Mouse (Mus musculus) intestine, embryonic 15.5 days (tissue): Measurements from ENCODE around the gene Npsr1. TPM values are rescaled to one million over a fixed set of nuclear protein-coding genes. Genes with fewer than 3 reads are reported as not detected.

Source experiments
- ATAC-seq: fragments of 200-750 bp; cut with Nextera tagmentation; 2 replicates; pipeline ENCODE4 v1.8.0; 2017; ENCODE audit warnings: moderate TSS enrichment, moderate library complexity
- H3K27ac ChIP-seq: fragments of 300-500 bp; sonication (generic); 2 replicates; pipeline ENCODE4 v1.5.1; 2015; ENCODE audit warnings: mild to moderate bottlenecking, inconsistent platforms
- H3K27me3 ChIP-seq: fragments of 300-500 bp; sonication (generic); replicated peaks from 2 replicates; pipeline ENCODE4 v1.6.1; 2015; ENCODE audit warnings: inconsistent platforms
- H3K36me3 ChIP-seq: fragments of 300-500 bp; sonication (generic); 2 replicates; pipeline ENCODE4 v1.6.1; 2015; ENCODE audit warnings: inconsistent platforms
- H3K4me1 ChIP-seq: fragments of 300-500 bp; sonication (generic); replicated peaks from 2 replicates; pipeline ENCODE4 v1.6.1; 2015; ENCODE audit warnings: inconsistent platforms
- H3K4me2 ChIP-seq: fragments of 300-500 bp; sonication (generic); replicated peaks from 2 replicates; pipeline ENCODE4 v1.6.1; 2015; ENCODE audit warnings: mild to moderate bottlenecking, inconsistent platforms
- H3K4me3 ChIP-seq: fragments of 300-500 bp; sonication (generic); replicated peaks from 2 replicates; pipeline ENCODE4 v1.5.1; 2015; ENCODE audit warnings: inconsistent platforms
- H3K9ac ChIP-seq: fragments of 300-500 bp; sonication (generic); 2 replicates; pipeline ENCODE4 v1.6.1; 2015; ENCODE audit warnings: inconsistent platforms
- H3K9me3 ChIP-seq: fragments of 300-500 bp; sonication (generic); 2 replicates; pipeline ENCODE4 v1.6.1; 2016; ENCODE audit warnings: inconsistent platforms
- WGBS: fragments of 180-500 bp; shearing (Covaris S2); methylation state at CpG from one replicate; pipeline ENCODE4 v1.1.7; 2015; 5-methylcytosine and 5-hydroxymethylcytosine counted together
- polyA plus RNA-seq: library from polyadenylated mRNA; unstranded; fragments of >200 nt; fragmentation: Nextera tagmentation; extraction: Ambion mirVana; gene quantifications from 2 replicates; pipeline ENCODE4 v1.2.1, GENCODE M21; 2015

The Npsr1 gene
- polyA plus RNA-seq, 1 experiment from 2014 or later, result not detected

GRCm38 (mm10) chr9:24168501-24168900 lies 70.7 kb downstream of the Npsr1 start:
- H3K27me3 ChIP-seq, result no peaks in the 10 kb centered on the region
- no peak overlapping the region for H3K4me2 ChIP-seq
- 81% methylated on average over 1 of the region's 1 CpGs for WGBS
- H3K9ac ChIP-seq, result no peak overlapping the region
- no peak overlapping the region for H3K27ac ChIP-seq
- H3K36me3 ChIP-seq, result no peaks in the 10 kb centered on the region
- no peaks in the 10 kb centered on the region for H3K9me3 ChIP-seq
- ATAC-seq, result no peak
- no peaks in the 10 kb centered on the region for H3K4me1 ChIP-seq
- H3K4me3 ChIP-seq, result no peak overlapping the region

GRCm38 (mm10) chr9:24170728-24171127 lies 72.9 kb downstream of the Npsr1 start:
- Histone ChIP-seq H3K27ac (no peak overlapping the region), H3K9ac (no peak overlapping the region), H3K4me1 (no peaks in the 10 kb centered on the region), H3K4me2 (no peak overlapping the region), H3K4me3 (no peak overlapping the region), H3K27me3 (no peaks in the 10 kb centered on the region), H3K36me3 (no peaks in the 10 kb centered on the region), H3K9me3 (no peaks in the 10 kb centered on the region)
- WGBS, result 87% methylated on average over 1 of the region's 1 CpGs
- no peak for ATAC-seq

GRCm38 (mm10) chr9:24178744-24179143 lies 80.9 kb downstream of the Npsr1 start:
- no peaks in the 10 kb centered on the region for H3K36me3 ChIP-seq
- WGBS, result 92% methylated on average over 2 of the region's 2 CpGs
- no peaks in the 10 kb centered on the region for H3K27me3 ChIP-seq
- H3K27ac ChIP-seq, result no peak overlapping the region
- ATAC-seq, result no peak
- no peaks in the 10 kb centered on the region for H3K4me1 ChIP-seq
- no peak overlapping the region for H3K4me3 ChIP-seq
- no peaks in the 10 kb centered on the region for H3K9me3 ChIP-seq
- H3K9ac ChIP-seq, result no peak overlapping the region
- H3K4me2 ChIP-seq, result no peak overlapping the region

GRCm38 (mm10) chr9:24180926-24181325 lies 83.1 kb downstream of the Npsr1 start:
- no peaks in the 10 kb centered on the region for H3K27me3 ChIP-seq
- 80% methylated on average over 7 of the region's 7 CpGs for WGBS
- ATAC-seq, result no peak

GRCm38 (mm10) chr9:24186289-24186688 lies 88.5 kb downstream of the Npsr1 start:
- WGBS, result 73% methylated on average over 5 of the region's 5 CpGs
- H3K4me2 ChIP-seq, result no peak overlapping the region
- no peaks in the 10 kb centered on the region for H3K36me3 ChIP-seq
- no peaks in the 10 kb centered on the region for H3K9me3 ChIP-seq
- no peak overlapping the region for H3K9ac ChIP-seq
- no peaks in the 10 kb centered on the region for H3K27me3 ChIP-seq
- no peak overlapping the region for H3K4me3 ChIP-seq
- no peak for ATAC-seq
- H3K27ac ChIP-seq, result no peak overlapping the region
- no peaks in the 10 kb centered on the region for H3K4me1 ChIP-seq

More at GRCm38 (mm10) chr9:24180926-24181325, 83.1 kb downstream of the Npsr1 start:
- no peak overlapping the region for H3K4me3 ChIP-seq
- H3K9me3 ChIP-seq, result no peaks in the 10 kb centered on the region
- no peaks in the 10 kb centered on the region for H3K4me1 ChIP-seq
- H3K4me2 ChIP-seq, result no peak overlapping the region
- no peak overlapping the region for H3K9ac ChIP-seq
- no peaks in the 10 kb centered on the region for H3K36me3 ChIP-seq
- H3K27ac ChIP-seq, result no peak overlapping the region

GRCm38 (mm10) chr9:24189511-24190260 lies 91.9 kb downstream of the Npsr1 start:
- Histone ChIP-seq H3K9me3 (no peaks in the 10 kb centered on the region), H3K27me3 (no peaks in the 10 kb centered on the region), H3K9ac (no peak overlapping the region), H3K27ac (no peak overlapping the region), H3K4me1 (no peaks in the 10 kb centered on the region), H3K36me3 (no peaks in the 10 kb centered on the region), H3K4me3 (no peak overlapping the region), H3K4me2 (no peak overlapping the region)
- WGBS, result 55% methylated on average over 2 of the region's 2 CpGs
- ATAC-seq, result no peak

- 65% methylated on average over 1 of the region's 1 CpGs for WGBS
- ATAC-seq, result no peak
- H3K9ac ChIP-seq, result no peak overlapping the region
Measured at GRCm38 (mm10) chr9:24190261-24190588, 92.4 kb downstream of the Npsr1 start.

GRCm38 (mm10) chr9:24198254-24198653 lies 100.5 kb downstream of the Npsr1 start:
- no peaks in the 10 kb centered on the region for H3K27me3 ChIP-seq
- H3K27ac ChIP-seq, result no peak overlapping the region
- no peaks in the 10 kb centered on the region for H3K9me3 ChIP-seq
- ATAC-seq, result no peak
- no peaks in the 10 kb centered on the region for H3K36me3 ChIP-seq
- no peak overlapping the region for H3K4me3 ChIP-seq
- H3K9ac ChIP-seq, result no peak overlapping the region
- no peaks in the 10 kb centered on the region for H3K4me1 ChIP-seq
- WGBS, result 73% methylated on average over 1 of the region's 1 CpGs
- H3K4me2 ChIP-seq, result no peak overlapping the region

More at GRCm38 (mm10) chr9:24190261-24190588, 92.4 kb downstream of the Npsr1 start:
- H3K4me3 ChIP-seq, result no peak overlapping the region
- no peaks in the 10 kb centered on the region for H3K36me3 ChIP-seq
- no peak overlapping the region for H3K4me2 ChIP-seq
- no peaks in the 10 kb centered on the region for H3K4me1 ChIP-seq
- no peaks in the 10 kb centered on the region for H3K27me3 ChIP-seq
- H3K9me3 ChIP-seq, result no peaks in the 10 kb centered on the region
- H3K27ac ChIP-seq, result no peak overlapping the region

- no peak overlapping the region for H3K9ac ChIP-seq
- ATAC-seq, result no peak
- no peak overlapping the region for H3K4me3 ChIP-seq
- H3K27me3 ChIP-seq, result no peaks in the 10 kb centered on the region
- H3K36me3 ChIP-seq, result no peaks in the 10 kb centered on the region
- H3K27ac ChIP-seq, result no peak overlapping the region
- no peak overlapping the region for H3K4me2 ChIP-seq
- no peaks in the 10 kb centered on the region for H3K4me1 ChIP-seq
- H3K9me3 ChIP-seq, result no peaks in the 10 kb centered on the region
- 92% methylated on average over 1 of the region's 1 CpGs for WGBS
Measured at GRCm38 (mm10) chr9:24211636-24212035, 113.8 kb downstream of the Npsr1 start.

- H3K9me3 ChIP-seq, result no peaks in the 10 kb centered on the region
- ATAC-seq, result no peak
Measured at GRCm38 (mm10) chr9:24217721-24218120, 119.9 kb downstream of the Npsr1 start.

GRCm38 (mm10) chr9:24236461-24236860 lies 138.7 kb downstream of the Npsr1 start:
- H3K4me2 ChIP-seq, result no peak overlapping the region
- no peak overlapping the region for H3K4me3 ChIP-seq
- no peak for ATAC-seq
- H3K9me3 ChIP-seq, result no peaks in the 10 kb centered on the region
- no peak overlapping the region for H3K9ac ChIP-seq
- H3K27ac ChIP-seq, result no peak overlapping the region
- H3K36me3 ChIP-seq, result no peaks in the 10 kb centered on the region
- no peaks in the 10 kb centered on the region for H3K4me1 ChIP-seq
- no peaks in the 10 kb centered on the region for H3K27me3 ChIP-seq
- WGBS, result 91% methylated on average over 1 of the region's 1 CpGs

More at GRCm38 (mm10) chr9:24217721-24218120, 119.9 kb downstream of the Npsr1 start:
- Histone ChIP-seq H3K4me3 (no peak overlapping the region), H3K36me3 (no peaks in the 10 kb centered on the region), H3K4me2 (no peak overlapping the region), H3K4me1 (no peaks in the 10 kb centered on the region), H3K9ac (no peak overlapping the region), H3K27me3 (no peaks in the 10 kb centered on the region), H3K27ac (no peak overlapping the region)
- 46% methylated on average over 1 of the region's 1 CpGs for WGBS

- H3K4me1 ChIP-seq, result no peaks in the 10 kb centered on the region
- H3K9ac ChIP-seq, result no peak overlapping the region
- ATAC-seq, result no peak
- H3K9me3 ChIP-seq, result no peaks in the 10 kb centered on the region
- H3K27me3 ChIP-seq, result no peaks in the 10 kb centered on the region
- H3K4me3 ChIP-seq, result no peak overlapping the region
- H3K27ac ChIP-seq, result no peak overlapping the region
- H3K4me2 ChIP-seq, result no peak overlapping the region
- no peaks in the 10 kb centered on the region for H3K36me3 ChIP-seq
Measured at GRCm38 (mm10) chr9:24247557-24247956, 149.8 kb downstream of the Npsr1 start.

- Histone ChIP-seq H3K9ac (no peak overlapping the region), H3K9me3 (no peaks in the 10 kb centered on the region), H3K27me3 (no peaks in the 10 kb centered on the region), H3K4me3 (no peak overlapping the region), H3K4me2 (no peak overlapping the region), H3K36me3 (no peaks in the 10 kb centered on the region), H3K4me1 (no peaks in the 10 kb centered on the region), H3K27ac (no peak overlapping the region)
- 36% methylated on average over 8 of the region's 8 CpGs for WGBS
- ATAC-seq, result no peak
Measured at GRCm38 (mm10) chr9:24254236-24254635, 156.4 kb downstream of the Npsr1 start.
